Mouse (Mus musculus): ENCODE data around the gene Prm1. TPM values are rescaled to one million over a fixed set of nuclear protein-coding genes. Genes with fewer than 3 reads are reported as not detected.
"Not testable (repeated sequence)": the region's sequence is repeated elsewhere in the genome, so short reads cannot be mapped to it uniquely, and the experiment has no call there.

The Prm1 gene
- not detected in 2 replicates for polyA plus RNA-seq (2016; fragmentation: Nextera tagmentation; extraction: Ambion mirVana)

DNA sequence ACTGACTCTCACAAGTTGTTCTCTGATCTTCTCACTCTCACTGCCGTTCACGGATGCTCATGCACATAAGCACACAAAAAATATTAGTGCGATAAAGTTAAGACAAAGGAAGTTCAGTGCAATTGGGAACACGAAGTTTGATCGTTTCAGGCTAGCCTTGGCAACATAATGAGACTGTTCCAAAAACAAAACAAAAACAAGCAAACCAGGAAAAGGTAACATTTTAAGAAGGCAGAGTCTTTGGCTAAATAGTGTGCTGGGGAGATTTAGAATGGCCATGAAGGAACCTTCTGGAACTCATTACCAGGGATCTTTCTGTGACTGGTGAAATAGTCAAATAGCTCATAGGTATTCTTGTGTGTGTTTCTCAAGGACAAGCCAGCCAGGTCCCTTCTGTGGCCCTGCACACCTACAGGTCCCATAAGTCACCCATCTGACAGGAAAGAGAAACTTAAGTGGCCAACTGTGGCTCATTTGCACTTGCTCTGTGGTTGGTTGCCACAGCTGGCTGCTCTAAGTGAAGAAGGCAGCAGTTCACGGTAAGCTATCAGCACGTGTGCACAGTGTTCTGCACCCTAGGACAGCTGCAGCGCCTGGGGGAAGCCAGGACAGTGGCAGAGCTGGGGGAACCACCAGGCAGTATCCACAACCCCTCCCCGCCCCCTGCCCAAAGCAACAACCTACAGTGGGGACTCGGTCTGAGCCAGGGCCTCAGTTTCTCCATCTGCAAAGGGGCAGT is at the start of gene Prm1:
Prm1 (minus strand) TSS at position 51 of the 739 bp plus-strand sequence.
- Histone ChIP-seq H3K27me3 (0 out of 2 replicates have a peak, but pooled peaks cover 4% of the 10 kb centered on the region), H3K4me1 (no peaks in the 10 kb centered on the region), H3K27ac (no peak within 1 kb of the TSS), H3K9ac (no peak within 1 kb of the TSS), H3K4me2 (no peak within 1 kb of the TSS), H3K4me3 (replicated peaks) (no peak within 1 kb of the TSS), H3K9me3 (no peaks in the 10 kb centered on the region), H3K36me3 (replicated peaks) (no peaks in the 10 kb centered on the region)
- 83% methylated on average over 10 of the region's 10 CpGs for WGBS
- ATAC-seq (ENCODE audit: low FRiP score), result no peak

DNA sequence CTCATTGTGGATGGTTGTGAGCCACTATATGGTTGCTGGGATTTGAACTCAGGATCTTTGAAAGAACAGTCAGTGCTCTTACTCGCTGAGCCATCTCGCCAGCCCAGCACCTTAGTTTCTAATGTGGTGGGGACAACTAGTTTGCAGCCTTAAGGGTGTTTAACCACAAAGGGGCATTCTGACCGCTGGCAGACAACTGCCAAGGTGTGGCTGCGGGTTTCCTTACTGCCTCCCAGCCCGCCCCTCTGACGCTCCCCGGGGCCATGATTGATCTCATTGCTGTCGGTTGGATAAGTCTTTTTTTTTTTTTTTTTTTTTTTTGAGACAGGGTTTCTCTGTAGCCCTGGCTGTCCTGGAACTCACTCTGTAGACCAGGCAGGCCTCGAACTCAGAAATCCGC is 46.6 kb upstream of the Prm1 start:
- H3K9me3 ChIP-seq; ATAC-seq (ENCODE audit: low FRiP score); H3K4me1 ChIP-seq; H3K4me3 ChIP-seq (replicated peaks); H3K9ac ChIP-seq; H3K36me3 ChIP-seq (replicated peaks); H3K27ac ChIP-seq; H3K27me3 ChIP-seq; H3K4me2 ChIP-seq: not testable (repeated sequence)
- 95% methylated on average over 10 of the region's 10 CpGs for WGBS

DNA sequence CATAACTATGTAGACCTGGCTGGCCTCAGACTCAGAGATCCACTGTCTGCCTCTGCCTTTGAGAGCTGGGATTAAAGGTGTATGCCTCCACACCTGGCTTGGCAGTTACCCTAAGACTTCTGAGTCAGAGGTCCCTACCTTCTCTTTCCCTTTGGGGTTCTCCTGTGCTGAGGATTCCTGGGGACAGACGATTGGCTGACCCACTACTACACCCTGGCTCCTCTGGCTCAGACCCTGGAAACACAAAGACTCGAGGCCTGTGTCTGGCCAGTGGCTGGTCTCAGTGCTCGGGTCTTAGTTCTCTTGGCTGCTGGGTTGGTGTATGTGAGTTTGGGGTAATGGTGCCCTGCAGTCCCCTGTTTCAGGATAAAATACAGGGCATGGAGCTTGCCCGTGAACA is 45.3 kb upstream of the Prm1 start:
- 53% methylated on average over 4 of the region's 4 CpGs for WGBS
- Histone ChIP-seq H3K9me3 (no peaks in the 10 kb centered on the region), H3K9ac (no peak overlapping the region), H3K36me3 (replicated peaks) (no peaks in the 10 kb centered on the region), H3K27me3 (no peaks in the 10 kb centered on the region), H3K4me2 (no peak overlapping the region), H3K4me1 (peaks cover 7% of the 10 kb centered on the region; the same call in 1 of the 2 replicates), H3K27ac (no peak overlapping the region), H3K4me3 (replicated peaks) (no peak overlapping the region)
- ATAC-seq (ENCODE audit: low FRiP score), result no peak

DNA sequence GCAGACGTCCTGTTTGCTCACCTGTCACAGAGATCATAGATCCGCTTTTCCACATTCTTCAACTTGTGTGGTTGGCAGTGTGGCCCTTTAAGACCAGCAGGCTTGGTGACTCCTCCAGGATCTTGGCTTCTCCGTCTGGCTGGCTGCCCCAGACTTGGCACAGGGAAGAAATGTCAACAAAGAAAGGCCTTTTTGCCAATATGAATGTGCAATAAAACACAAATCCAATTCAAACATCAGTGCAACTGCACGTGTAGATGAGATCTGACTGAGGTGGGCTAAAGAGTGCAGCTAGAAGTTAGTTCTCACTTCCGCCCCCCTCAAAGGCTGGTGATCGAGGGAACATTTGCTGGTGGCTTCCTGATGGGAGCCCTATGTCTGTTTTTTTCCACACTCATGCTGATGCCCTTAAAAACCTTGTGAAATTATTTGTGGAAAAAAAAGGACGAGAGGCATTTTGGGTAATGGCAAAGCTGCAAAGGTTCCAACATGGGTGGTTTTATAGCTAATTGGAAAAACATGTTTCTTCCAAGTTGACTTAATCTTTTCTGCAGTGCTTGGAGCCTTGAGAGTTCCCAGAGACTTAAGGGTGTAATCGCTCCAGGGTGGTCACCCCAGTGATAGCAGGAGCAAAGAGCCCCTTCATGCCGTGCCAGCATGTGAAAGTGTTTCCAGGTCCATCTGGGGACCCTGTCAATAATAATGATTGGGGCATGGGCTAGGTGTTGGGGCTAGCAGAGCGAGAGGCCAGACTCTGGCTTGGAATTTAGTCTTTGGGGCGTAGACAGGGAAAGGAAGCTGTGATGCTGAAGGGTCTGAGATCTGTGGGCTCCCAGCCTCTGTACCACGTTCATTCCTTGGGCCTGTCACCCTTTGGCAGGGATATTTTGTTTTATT is 44.6 kb upstream of the Prm1 start:
- ATAC-seq (ENCODE audit: low FRiP score), result no peak
- peaks cover 7% of the 10 kb centered on the region; the same call in 1 of the 2 replicates for H3K4me1 ChIP-seq
- H3K9ac ChIP-seq, result no peak overlapping the region
- H3K27ac ChIP-seq, result no peak overlapping the region
- no peaks in the 10 kb centered on the region for H3K9me3 ChIP-seq
- H3K36me3 ChIP-seq (replicated peaks), result no peaks in the 10 kb centered on the region
- WGBS, result 79% methylated on average over 12 of the region's 12 CpGs
- H3K27me3 ChIP-seq, result no peaks in the 10 kb centered on the region
- no peak overlapping the region for H3K4me2 ChIP-seq
- no peak overlapping the region for H3K4me3 ChIP-seq (replicated peaks)

DNA sequence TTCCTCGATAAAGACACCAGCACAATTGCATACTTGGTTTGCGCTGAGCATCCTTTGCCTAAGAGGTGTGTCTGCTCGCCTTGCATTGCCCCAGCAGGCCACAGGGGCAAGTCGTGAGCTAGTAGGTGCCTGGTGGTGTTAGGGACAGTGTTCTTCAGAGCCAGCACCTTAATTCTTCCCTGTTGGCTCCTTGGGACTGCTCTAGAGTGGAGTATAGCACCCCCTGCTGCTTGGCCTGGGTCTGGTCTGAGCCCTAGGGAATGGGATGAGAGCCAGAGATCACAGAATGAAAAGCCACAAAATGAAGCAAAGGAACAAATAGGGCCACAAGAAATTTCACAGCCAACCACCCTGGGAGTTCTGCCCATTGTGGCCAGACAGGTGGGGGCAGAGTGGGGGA is 40.9 kb upstream of the Prm1 start:
- WGBS, result 52% methylated on average over 4 of the region's 4 CpGs
- H3K27ac ChIP-seq, result no peak overlapping the region

DNA sequence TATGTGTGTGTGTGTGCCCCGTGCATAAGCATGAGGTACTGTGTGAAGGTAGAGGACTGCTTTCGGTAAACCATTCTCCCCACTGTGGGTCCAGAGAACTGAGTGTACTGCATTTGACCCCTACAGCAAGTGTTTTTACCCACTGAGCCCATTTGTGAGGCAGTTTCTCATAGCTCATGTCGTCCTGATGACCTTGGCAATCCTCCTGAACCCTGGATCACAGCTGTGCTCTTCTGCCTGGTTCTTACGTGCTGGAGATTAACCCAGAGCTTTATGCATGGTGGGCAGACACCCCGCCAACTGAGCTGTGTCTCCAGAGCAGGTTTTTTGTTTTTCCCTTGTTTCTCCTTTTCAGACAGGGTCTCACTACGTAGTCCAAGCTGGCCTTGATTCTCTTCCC is 40.3 kb upstream of the Prm1 start:
- 0 out of 2 replicates have a peak, but pooled peaks cover 6% of the 10 kb centered on the region for H3K36me3 ChIP-seq (replicated peaks)
- WGBS, result 89% methylated on average over 6 of the region's 6 CpGs
- peaks cover 13% of the 10 kb centered on the region for H3K4me1 ChIP-seq
- H3K27ac ChIP-seq, result no peak overlapping the region
- no peak overlapping the region for H3K4me3 ChIP-seq (replicated peaks)
- no peak for ATAC-seq (ENCODE audit: low FRiP score)
- H3K9ac ChIP-seq, result no peak overlapping the region
- no peak overlapping the region for H3K4me2 ChIP-seq
- no peaks in the 10 kb centered on the region for H3K9me3 ChIP-seq
- no peaks in the 10 kb centered on the region for H3K27me3 ChIP-seq

More for the DNA sequence above, 40.9 kb upstream of the Prm1 start:
- Histone ChIP-seq H3K4me1 (peaks cover 18% of the 10 kb centered on the region), H3K36me3 (replicated peaks) (0 out of 2 replicates have a peak, but pooled peaks cover 2% of the 10 kb centered on the region), H3K9ac (no peak overlapping the region), H3K4me2 (no peak overlapping the region), H3K27me3 (no peaks in the 10 kb centered on the region), H3K4me3 (replicated peaks) (no peak overlapping the region), H3K9me3 (no peaks in the 10 kb centered on the region)
- no peak for ATAC-seq (ENCODE audit: low FRiP score)

DNA sequence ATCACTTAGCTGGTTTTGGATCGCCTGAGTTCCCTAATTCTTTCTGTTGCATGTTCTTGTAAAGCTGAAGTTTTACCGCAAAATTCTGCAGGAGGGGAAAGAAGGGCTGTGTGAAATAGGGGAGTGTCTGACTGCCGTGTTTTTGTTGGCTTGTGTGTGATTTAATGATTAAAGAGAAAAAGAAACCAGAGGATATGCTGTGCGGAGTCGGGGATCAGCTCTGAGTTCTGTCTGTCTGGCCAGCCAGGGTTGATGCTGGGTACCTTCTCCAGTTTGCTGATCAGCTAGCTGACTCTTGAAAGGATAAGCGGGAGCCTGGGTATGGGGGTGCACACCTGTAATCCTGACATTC is 38.7 kb upstream of the Prm1 start:
- Histone ChIP-seq H3K4me3 (replicated peaks) (no peak overlapping the region), H3K9ac (no peak overlapping the region), H3K9me3 (no peaks in the 10 kb centered on the region), H3K27ac (no peak overlapping the region), H3K4me1 (peaks cover 10% of the 10 kb centered on the region), H3K27me3 (no peaks in the 10 kb centered on the region), H3K36me3 (replicated peaks) (0 out of 2 replicates have a peak, but pooled peaks cover 11% of the 10 kb centered on the region), H3K4me2 (no peak overlapping the region)
- 84% methylated on average over 6 of the region's 6 CpGs for WGBS
- no peak for ATAC-seq (ENCODE audit: low FRiP score)

DNA sequence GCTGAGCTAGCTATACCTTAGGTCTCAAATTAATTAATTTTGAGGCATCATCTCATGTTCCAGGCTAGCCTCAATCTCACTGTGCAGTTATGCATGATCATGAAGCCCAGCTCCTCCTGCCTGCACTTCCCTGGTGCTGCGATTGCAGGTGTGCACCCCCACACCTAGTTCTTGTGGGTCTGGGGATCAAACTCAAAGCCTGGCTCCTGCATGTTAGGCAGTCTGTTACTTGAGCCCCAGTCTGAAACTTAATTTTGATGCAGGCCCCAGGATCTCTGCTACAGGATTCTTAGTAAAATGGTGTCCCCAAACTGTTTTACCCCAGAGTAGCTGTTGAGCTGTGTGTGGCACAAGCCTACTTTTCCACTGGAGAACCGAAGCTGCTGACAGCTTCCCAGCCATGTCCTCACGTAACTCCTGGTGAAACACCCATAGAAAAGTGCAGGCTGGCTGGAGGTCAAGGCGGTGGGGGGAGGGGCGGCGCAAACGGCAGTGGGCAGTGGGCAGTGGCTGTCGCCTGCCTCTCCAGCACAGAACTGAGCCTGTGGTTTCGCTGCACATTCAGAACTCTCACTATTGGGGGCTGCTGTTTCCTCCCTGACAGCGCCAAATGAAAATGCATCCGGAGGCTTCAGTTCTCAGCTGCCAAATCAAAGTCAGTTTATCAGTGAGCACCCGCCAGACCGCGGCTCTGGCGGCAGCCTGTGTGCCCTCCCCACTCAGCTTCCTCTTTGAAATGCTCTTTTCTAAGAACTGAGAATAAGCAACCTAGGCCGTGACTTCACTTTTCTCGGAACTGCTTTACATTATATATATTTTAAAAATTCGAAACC is 38.1 kb upstream of the Prm1 start:
- Histone ChIP-seq H3K9me3 (no peaks in the 10 kb centered on the region), H3K9ac (peak overlapping the region; percentile 7; the same call in 1 of the 2 replicates), H3K27ac (no peak overlapping the region), H3K27me3 (no peaks in the 10 kb centered on the region), H3K4me3 (replicated peaks) (no peak overlapping the region), H3K36me3 (replicated peaks) (0 out of 2 replicates have a peak, but pooled peaks cover 11% of the 10 kb centered on the region), H3K4me1 (peaks cover 13% of the 10 kb centered on the region), H3K4me2 (peak overlapping the region; percentile 31; the same call in 1 of the 2 replicates)
- ATAC-seq (ENCODE audit: low FRiP score), result no peak
- WGBS, result 35% methylated on average over 18 of the region's 18 CpGs

DNA sequence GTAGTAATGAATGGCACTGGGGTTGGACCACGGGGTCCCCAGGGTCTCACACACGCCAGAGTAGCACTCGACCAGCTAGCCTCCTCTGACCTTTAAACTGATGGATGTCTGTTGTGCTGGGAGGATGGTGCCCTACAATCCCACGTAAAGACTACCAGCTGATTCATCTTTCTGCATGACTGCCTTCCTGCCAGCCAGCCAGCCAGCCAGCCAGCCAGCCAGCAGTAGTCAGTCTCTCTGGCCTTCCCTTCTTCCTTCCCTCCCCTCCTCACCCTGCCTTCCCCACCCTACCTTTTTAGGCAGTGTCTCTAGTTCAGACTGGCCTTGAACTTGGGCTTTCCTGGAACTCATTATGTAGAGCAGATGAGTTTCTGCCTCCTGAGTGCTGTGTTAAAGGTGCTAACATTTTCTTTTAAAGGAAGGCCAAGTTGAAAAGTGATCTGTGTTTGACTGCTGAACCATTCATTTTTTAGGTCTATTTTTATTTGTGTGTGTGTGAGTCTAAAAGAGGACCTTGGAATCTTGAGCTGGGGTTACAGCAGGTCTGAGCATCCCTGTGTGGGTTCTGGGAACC is 36.7 kb upstream of the Prm1 start:
- Histone ChIP-seq H3K9ac (no peak overlapping the region), H3K4me2 (no peak overlapping the region), H3K27ac (no peak overlapping the region), H3K27me3 (no peaks in the 10 kb centered on the region), H3K4me3 (replicated peaks) (no peak overlapping the region), H3K9me3 (no peaks in the 10 kb centered on the region), H3K36me3 (replicated peaks) (0 out of 2 replicates have a peak, but pooled peaks cover 11% of the 10 kb centered on the region), H3K4me1 (peaks cover 26% of the 10 kb centered on the region)
- WGBS, result 72% methylated on average over 4 of the region's 4 CpGs
- no peak for ATAC-seq (ENCODE audit: low FRiP score)

DNA sequence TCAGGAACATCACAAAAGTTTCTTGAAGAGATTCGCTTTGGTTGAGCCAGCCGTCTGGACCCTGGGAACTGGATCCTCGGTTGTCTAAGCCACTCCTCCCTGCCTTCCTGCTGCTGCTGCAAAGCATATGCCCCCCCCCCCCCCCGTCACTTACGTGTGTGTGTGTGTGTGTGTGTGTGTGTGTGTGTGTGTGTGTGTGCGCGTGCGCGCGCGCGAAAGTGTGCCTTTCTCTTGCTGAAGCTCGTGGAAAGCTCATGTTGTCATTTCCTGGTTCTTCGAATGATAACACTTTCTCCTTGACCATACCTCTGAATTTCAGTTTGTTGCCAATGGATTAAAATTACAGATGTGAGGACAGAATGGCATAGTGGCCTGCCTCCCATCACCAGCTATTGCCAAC is 34.4 kb upstream of the Prm1 start:
- Histone ChIP-seq H3K4me3 (replicated peaks) (no peak overlapping the region), H3K4me1 (peaks cover 40% of the 10 kb centered on the region), H3K9me3 (no peaks in the 10 kb centered on the region), H3K27me3 (no peaks in the 10 kb centered on the region), H3K9ac (no peak overlapping the region), H3K27ac (no peak overlapping the region), H3K36me3 (replicated peaks) (0 out of 2 replicates have a peak, but pooled peaks cover 11% of the 10 kb centered on the region), H3K4me2 (no peak overlapping the region)
- no peak for ATAC-seq (ENCODE audit: low FRiP score)
- 88% methylated on average over 8 of the region's 14 CpGs for WGBS

DNA sequence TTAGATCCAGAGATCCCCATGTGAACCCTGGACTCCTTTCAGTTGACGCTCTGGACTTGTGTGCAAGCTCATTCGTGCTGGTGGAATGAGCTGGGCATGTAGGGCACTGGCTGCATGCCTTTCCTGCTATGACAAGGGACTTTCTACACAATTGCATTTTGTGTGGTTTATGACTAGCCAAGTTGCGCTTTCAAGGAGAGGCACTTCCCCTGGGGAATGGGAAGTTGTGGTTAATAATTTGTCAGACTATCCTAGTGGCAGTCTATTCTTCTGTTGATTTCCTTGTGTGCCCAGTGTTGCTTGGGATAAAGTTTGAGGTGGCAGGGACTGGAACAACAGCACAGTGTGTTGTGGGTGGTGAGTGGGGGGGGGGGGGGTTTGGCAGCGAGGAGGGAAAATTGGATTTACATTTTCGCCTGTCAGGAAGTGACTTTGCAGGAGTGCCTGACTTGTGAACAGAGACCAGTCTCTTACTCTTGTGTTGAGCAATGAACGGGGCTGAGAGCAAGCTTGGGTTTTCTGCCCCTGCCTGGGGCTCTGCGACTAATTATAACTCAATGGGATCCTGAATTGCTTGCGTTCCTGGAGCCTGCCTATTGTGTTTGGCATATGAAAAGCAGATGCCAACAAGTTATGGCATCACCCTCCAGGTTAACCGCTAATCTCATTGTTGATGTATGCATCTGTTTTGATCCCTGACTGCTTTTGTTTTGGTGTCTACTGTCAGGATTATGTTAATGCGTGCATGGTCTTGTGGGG is 33.0 kb upstream of the Prm1 start:
- Histone ChIP-seq H3K9ac (no peak overlapping the region), H3K9me3 (no peaks in the 10 kb centered on the region), H3K4me3 (replicated peaks) (no peak overlapping the region), H3K27me3 (peaks cover 5% of the 10 kb centered on the region), H3K36me3 (replicated peaks) (0 out of 2 replicates have a peak, but pooled peaks cover 11% of the 10 kb centered on the region), H3K4me2 (no peak overlapping the region), H3K4me1 (peaks cover 38% of the 10 kb centered on the region), H3K27ac (no peak overlapping the region)
- ATAC-seq (ENCODE audit: low FRiP score), result no peak
- WGBS, result 55% methylated on average over 10 of the region's 10 CpGs

Data from forebrain, embryonic 12.5 days (tissue).